Mouse (Mus musculus) kidney, adult 2 months (tissue): ENCODE data around the gene Odf3. TPM values are rescaled to one million over a fixed set of nuclear protein-coding genes. Genes with fewer than 3 reads are reported as not detected.

Source experiments
- DNase-seq: peaks from one replicate; pipeline ENCODE4 v3.0.0; 2021
- H3K27ac ChIP-seq: fragments of 200-500 bp; 2 replicates; pipeline ENCODE4 v1.5.1; 2012; ENCODE audit warnings: low read depth, low read length, control low read depth, inconsistent platforms; ENCODE audit not compliant: insufficient read depth
- H3K27me3 ChIP-seq: fragments of 200-500 bp; replicated peaks from 2 replicates; pipeline ENCODE4 v1.6.1; 2012; ENCODE audit warnings: mild to moderate bottlenecking, moderate library complexity, low read length, inconsistent platforms; ENCODE audit not compliant: control insufficient read depth, insufficient read depth
- H3K36me3 ChIP-seq: fragments of 200-500 bp; 2 replicates; pipeline ENCODE4 v1.6.1; 2012; ENCODE audit warnings: mild to moderate bottlenecking, moderate library complexity, low read length, inconsistent platforms; ENCODE audit not compliant: control insufficient read depth, insufficient read depth
- H3K4me1 ChIP-seq: fragments of 200-500 bp; 2 replicates; pipeline ENCODE4 v1.6.1; 2011; ENCODE audit warnings: low read length; ENCODE audit not compliant: control insufficient read depth, insufficient read depth
- H3K4me3 ChIP-seq: fragments of 200-500 bp; 2 replicates; pipeline ENCODE4 v1.5.1; 2011; ENCODE audit warnings: mild to moderate bottlenecking, low read depth, low read length, control low read depth; ENCODE audit not compliant: insufficient read depth
- CTCF ChIP-seq: fragments of 200-500 bp; conservative IDR thresholded peaks from 2 replicates; pipeline ENCODE4 v1.5.1; 2011; ENCODE audit warnings: low read depth, mild to moderate bottlenecking, control low read depth, low read length, moderate library complexity, mixed read lengths; ENCODE audit not compliant: insufficient read depth, insufficient read length
- POLR2A ChIP-seq: fragments of 200-500 bp; IDR thresholded peaks from one replicate; pipeline ENCODE4 v1.6.1; 2011; ENCODE audit warnings: low read depth, low read length, control low read depth
- WGBS: fragments of 180-500 bp; shearing (Covaris S2); methylation state at CpG from one replicate; pipeline ENCODE4 v1.1.7; 2018; 5-methylcytosine and 5-hydroxymethylcytosine counted together
- polyA plus RNA-seq: library from polyadenylated mRNA; depleted of rRNA; stranded (reverse); fragments of >200 nt; gene quantifications from 2 replicates; pipeline ENCODE4 v1.2.3, GENCODE M21; 2012; rRNA removed

The Odf3 gene
- polyA plus RNA-seq, 1 experiment = 0.06 TPM

- Histone ChIP-seq H3K36me3 (no peaks in the 10 kb centered on the region), H3K27ac (no peak within 1 kb of the TSS), H3K4me3 (no peak within 1 kb of the TSS), H3K27me3 (no peaks in the 10 kb centered on the region), H3K4me1 (peaks cover 2% of the 10 kb centered on the region; the same call in 1 of the 2 replicates)
- no peak for DNase-seq
- WGBS = 58% methylated on average over 10 of the region's 10 CpGs
- TF ChIP-seq POLR2A = no peak
- TF ChIP-seq CTCF = no peak
Observed at GRCm38 (mm10) chr7:140900220-140900619, 52.6 kb downstream of the Odf3 start, which contains the start of gene Cox8b. Gene Cox8b (minus strand): TSS chr7:140900446.

Other genes with a start within 250 kb of the Odf3 start
- gene Olfr46, start 246.5 kb upstream of the Odf3 start, polyA plus RNA-seq = not detected in 2 replicates
- gene Olfr61, start 218.8 kb upstream of the Odf3 start, polyA plus RNA-seq = not detected in 2 replicates
- not detected in 2 replicates for gene Olfr53, start 201.4 kb upstream of the Odf3 start, polyA plus RNA-seq
- not detected in 2 replicates for gene Olfr539, start 187.9 kb upstream of the Odf3 start, polyA plus RNA-seq
- gene Olfr45, start 165.9 kb upstream of the Odf3 start, polyA plus RNA-seq = not detected in 2 replicates
- gene Olfr541, start 150.5 kb upstream of the Odf3 start, polyA plus RNA-seq = not detected in 2 replicates
- gene Cyp2e1, start 84.1 kb upstream of the Odf3 start, polyA plus RNA-seq = 78.0 and 92.8 TPM in 2 replicates
- 0.05 and 0.10 TPM in 2 replicates for gene Syce1, start 60.0 kb upstream of the Odf3 start, polyA plus RNA-seq
- gene Zfp941, start 25.6 kb upstream of the Odf3 start, polyA plus RNA-seq = 0.33 and 1.0 TPM in 2 replicates
- gene Urah, start 12.8 kb upstream of the Odf3 start, polyA plus RNA-seq = 7.4 and 9.3 TPM in 2 replicates
- gene Scgb1c1, start 2.3 kb upstream of the Odf3 start, polyA plus RNA-seq = 20.6 and 20.8 TPM in 2 replicates
- not detected in 2 replicates for gene Gm45785, start 8.5 kb downstream of the Odf3 start, polyA plus RNA-seq
- 53.1 and 63.8 TPM in 2 replicates for gene Ric8a, start 9.2 kb downstream of the Odf3 start, polyA plus RNA-seq
- 25.4 and 26.3 TPM in 2 replicates for gene Bet1l, start 9.8 kb downstream of the Odf3 start, polyA plus RNA-seq
- gene Psmd13, start 34.2 kb downstream of the Odf3 start, polyA plus RNA-seq = 66.8 and 75.2 TPM in 2 replicates
- 155 and 168 TPM in 2 replicates for gene Sirt3, start 34.5 kb downstream of the Odf3 start, polyA plus RNA-seq
- gene Cox8b, start 52.6 kb downstream of the Odf3 start, polyA plus RNA-seq = 111 and 188 TPM in 2 replicates
- 56.6 and 70.7 TPM in 2 replicates for gene Nlrp6, start 73.1 kb downstream of the Odf3 start, polyA plus RNA-seq
- gene Pgghg, start 93.6 kb downstream of the Odf3 start, polyA plus RNA-seq = 58.0 and 71.2 TPM in 2 replicates
- 0.87 and 1.4 TPM in 2 replicates for gene Ifitm5, start 102.5 kb downstream of the Odf3 start, polyA plus RNA-seq
- 0.27 TPM in 1 of 2 replicates, not detected in the other for gene Gm45717, start 108.1 kb downstream of the Odf3 start, polyA plus RNA-seq
- 642 and 737 TPM in 2 replicates for gene Ifitm2, start 108.2 kb downstream of the Odf3 start, polyA plus RNA-seq
- gene Ifitm1, start 119.4 kb downstream of the Odf3 start, polyA plus RNA-seq = 125 and 135 TPM in 2 replicates
- 259 and 313 TPM in 2 replicates for gene Ifitm3, start 163.0 kb downstream of the Odf3 start, polyA plus RNA-seq
- gene Ifitm6, start 170.1 kb downstream of the Odf3 start, polyA plus RNA-seq = 1.6 and 2.3 TPM in 2 replicates
- not detected in 2 replicates for gene Gm17387, start 181.3 kb downstream of the Odf3 start, polyA plus RNA-seq
- gene B4galnt4, start 213.3 kb downstream of the Odf3 start, polyA plus RNA-seq = 0.16 and 0.44 TPM in 2 replicates
- gene Pkp3, start 230.4 kb downstream of the Odf3 start, polyA plus RNA-seq = 17.0 and 19.8 TPM in 2 replicates